ENCODE assay signal across 28 mouse cellular contexts in the genomic region with DNA sequence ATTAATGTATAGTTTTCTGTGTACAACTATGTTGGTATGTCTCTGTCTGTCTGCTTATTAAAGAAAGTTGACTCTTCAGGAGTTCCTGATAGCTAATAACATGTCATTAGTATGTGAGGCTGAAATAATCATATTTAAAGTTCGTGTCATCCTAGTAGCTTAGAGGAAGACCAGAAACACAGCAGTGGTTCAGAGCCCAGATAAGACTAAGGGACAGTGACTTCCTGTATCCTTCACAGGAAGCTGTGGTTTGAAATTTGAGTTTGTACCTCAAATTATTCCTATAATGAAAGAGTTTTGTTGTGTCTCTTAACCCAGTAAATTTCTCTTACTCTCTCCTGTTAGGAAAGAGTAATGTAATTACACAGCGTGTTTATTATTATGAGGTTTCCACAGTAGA.
A peak's percentile ranks its signal among the peaks of the same experiment; 100 is the strongest.
DNase-seq lines count a peak whose midpoint lies in the region; ATAC-seq and TF ChIP-seq lines count a peak whose summit lies in the region.
"Had no signal": no experiment of that assay in that cellular context is flagged by ENCODE, and none has a peak within 500 bp of the region (broad histone marks: within the 10 kb centered on the region; RNA-seq: fewer than 3 reads in every experiment).

No protein-coding gene starts in this region.

- ATAC-seq in granulocyte monocyte progenitor cell, adult 5-6 weeks (replicated peaks; ENCODE audit: poor library complexity, severe bottlenecking) = peak; percentile 68
- peak; percentile 44; the same call in 1 of the 2 replicates for ATAC-seq in megakaryocyte progenitor cell, adult 5-6 weeks (replicated peaks; ENCODE audit: poor library complexity)
- ATAC-seq in hindbrain, embryonic 11.5 days (ENCODE audit: low FRiP score) = no peak
- ATAC-seq: forebrain, embryonic 14.5 days had no signal

- H3K27ac ChIP-seq in MEL (ENCODE audit: control insufficient read depth, low read depth, low read length) = no peak overlapping the region
- H3K27ac ChIP-seq in hindbrain, embryonic 11.5 days (ENCODE audit: low read depth, low read length) = no peak overlapping the region
- H3K27ac ChIP-seq: embryonic facial prominence, embryonic 12.5 days; heart, embryonic 13.5 days; hindbrain, embryonic 13.5 days; kidney, postnatal 0 days; liver, embryonic 14.5 days; lung, embryonic 15.5 days; midbrain, embryonic 12.5 days had no signal

- no peak overlapping the region for H3K4me3 ChIP-seq in MEL (ENCODE audit: control insufficient read depth in 1 of 2, insufficient read depth in 1 of 2, low read depth in 2 of 2, low read length in 2 of 2)
- no peak overlapping the region for H3K4me3 ChIP-seq in hindbrain, embryonic 11.5 days (ENCODE audit: low read depth, low read length)
- H3K4me3 ChIP-seq: embryonic facial prominence, embryonic 12.5 days; erythroblast, embryonic 14.5 days; heart, embryonic 13.5 days; hindbrain, embryonic 13.5 days; lung, embryonic 15.5 days; midbrain, embryonic 12.5 days had no signal

- DNase-seq in 416B (ENCODE audit: low read depth) (peak; percentile 86), MEL (ENCODE audit: low read depth, low spot score) (peak; percentile 24)
- no peak for DNase-seq in adrenal gland, adult 8-10 months
- no peak for DNase-seq in right cerebral cortex, adult 2 months (ENCODE audit: low spot score in 2 of 2)
- DNase-seq in hindbrain, embryonic 11.5 days (ENCODE audit: low spot score) = no peak
- DNase-seq in adrenal gland, postnatal 4 days (ENCODE audit: low spot score in 2 of 2) = no peak
- DNase-seq: adrenal gland, postnatal 10 days; cerebellum, postnatal 14 days; gastrocnemius, postnatal 10 days; heart, adult 18-20 months; heart, postnatal 14 days; kidney, adult 2 months; layer of hippocampus, adult 9-11 months; lung, postnatal 36 days; right cerebral cortex, postnatal 25 days; thymus, adult 18-20 months; thymus, postnatal 36 days had no signal

- TF ChIP-seq EP300 in MEL (IDR thresholded peaks at IDR 0.05; ENCODE audit: low read depth in 1 of 2, low read length in 2 of 2) = no peak

- no peak for TF ChIP-seq CTCF in MEL (IDR thresholded peaks at IDR 0.05 in 2 of 3, conservative IDR thresholded peaks at IDR 0.05 in 1 of 3; ENCODE audit: control insufficient read depth in 1 of 3, insufficient read depth in 1 of 3, low read depth in 2 of 3, low read length in 3 of 3, poor library complexity in 1 of 3, severe bottlenecking in 1 of 3)

- no peak overlapping the region for H3K4me2 ChIP-seq in hindbrain, embryonic 11.5 days (replicated peaks; ENCODE audit: low read depth, low read length)
- H3K4me2 ChIP-seq: embryonic facial prominence, embryonic 12.5 days; heart, embryonic 13.5 days; hindbrain, embryonic 13.5 days; lung, embryonic 15.5 days; midbrain, embryonic 12.5 days had no signal

- peaks cover 0 to 4% of the 10 kb centered on the region in 2 experiments; a peak in 2 of 4 replicates for H3K36me3 ChIP-seq in MEL (ENCODE audit: control insufficient read depth in 1 of 2, insufficient read depth in 2 of 2, low read length in 2 of 2)
- no peaks in the 10 kb centered on the region for H3K36me3 ChIP-seq in hindbrain, embryonic 11.5 days (ENCODE audit: control insufficient read depth, insufficient read depth, low read length)
- H3K36me3 ChIP-seq: embryonic facial prominence, embryonic 12.5 days; hindbrain, embryonic 13.5 days; lung, embryonic 15.5 days; midbrain, embryonic 12.5 days had no signal

- no peaks in the 10 kb centered on the region for H3K79me2 ChIP-seq in MEL (ENCODE audit: control insufficient read depth, insufficient read depth, low read length, poor library complexity)

- WGBS in hindbrain, embryonic 11.5 days = 83% methylated on average over 2 of the region's 2 CpGs

- no peaks in the 10 kb centered on the region for H3K9me3 ChIP-seq in MEL (replicated peaks; ENCODE audit: insufficient read depth, low read length)
- H3K9me3 ChIP-seq in hindbrain, embryonic 11.5 days (ENCODE audit: control insufficient read depth, low read length) = no peaks in the 10 kb centered on the region
- H3K9me3 ChIP-seq: embryonic facial prominence, embryonic 12.5 days; heart, embryonic 13.5 days; hindbrain, embryonic 13.5 days; lung, embryonic 15.5 days; midbrain, embryonic 12.5 days had no signal

- no peaks in the 10 kb centered on the region for H3K27me3 ChIP-seq in MEL (ENCODE audit: control insufficient read depth in 1 of 2, insufficient read depth in 2 of 2, low read length in 2 of 2)
- no peaks in the 10 kb centered on the region for H3K27me3 ChIP-seq in hindbrain, embryonic 11.5 days (ENCODE audit: control insufficient read depth, insufficient read depth, low read length)
- H3K27me3 ChIP-seq: embryonic facial prominence, embryonic 12.5 days; heart, embryonic 13.5 days; hindbrain, embryonic 13.5 days; lung, embryonic 15.5 days had no signal

- H3K4me1 ChIP-seq in MEL (ENCODE audit: control insufficient read depth in 1 of 2, insufficient read depth in 2 of 2, low read length in 2 of 2) = no peaks in the 10 kb centered on the region
- no peaks in the 10 kb centered on the region for H3K4me1 ChIP-seq in hindbrain, embryonic 11.5 days (replicated peaks; ENCODE audit: control insufficient read depth, insufficient read depth, low read length)
- H3K4me1 ChIP-seq: embryonic facial prominence, embryonic 12.5 days; lung, embryonic 15.5 days; midbrain, embryonic 12.5 days had no signal

- H3K9ac ChIP-seq in MEL (ENCODE audit: control insufficient read depth, low read depth, low read length, poor library complexity, severe bottlenecking) = no peak overlapping the region
- H3K9ac ChIP-seq in hindbrain, embryonic 11.5 days (ENCODE audit: low read depth, low read length) = no peak overlapping the region
- H3K9ac ChIP-seq: embryonic facial prominence, embryonic 12.5 days; heart, embryonic 13.5 days; hindbrain, embryonic 13.5 days; liver, embryonic 14.5 days; lung, embryonic 15.5 days; midbrain, embryonic 12.5 days had no signal

- no peak for TF ChIP-seq RAD21 in MEL (IDR thresholded peaks at IDR 0.05; ENCODE audit: low read depth, low read length)

- no peak for TF ChIP-seq POLR2A in MEL (IDR thresholded peaks at IDR 0.05; ENCODE audit: control insufficient read depth in 1 of 2, insufficient read depth in 1 of 2, low read depth in 1 of 2, low read length in 2 of 2, poor library complexity in 1 of 2)

TF ChIP-seq in MEL, 35 proteins besides CTCF, POLR2A, EP300 and RAD21:
- TF ChIP-seq MAZ (IDR thresholded peaks at IDR 0.05; ENCODE audit: low read depth, low read length) = no peak
- TF ChIP-seq USF1 (IDR thresholded peaks at IDR 0.05; ENCODE audit: low read depth, low read length) = no peak
- no peak for TF ChIP-seq GATA1 (IDR thresholded peaks at IDR 0.05; ENCODE audit: low read depth, low read length)
- TF ChIP-seq USF2 (IDR thresholded peaks at IDR 0.05; ENCODE audit: borderline replicate concordance in 1 of 2, insufficient read depth in 1 of 2, low read depth in 1 of 2, low read length in 2 of 2) = no peak

Comparison
In these comparisons a context has a peak if more than half of its experiments do, and no peak if none do; other contexts are left out.
1. DNase-seq: peak in 416B (single experiment) and MEL (single experiment); none in adrenal gland, adult 8-10 months (single experiment), right cerebral cortex, adult 2 months (0 of 2), hindbrain, embryonic 11.5 days (single experiment) and adrenal gland, postnatal 4 days (0 of 2).